Mouse (Mus musculus) natural killer cell, adult 2 months (primary cell): ENCODE data around the gene Accs.
A peak's percentile ranks its signal among the peaks of the same experiment; 100 is the strongest.

ENCODE experiments used
- DNase-seq, 2 experiments: peaks; one replicate each; pipeline ENCODE4 v3.0.0; 2022; ENCODE audit warnings: low spot score in 2 of 2

Accs gene

DNA sequence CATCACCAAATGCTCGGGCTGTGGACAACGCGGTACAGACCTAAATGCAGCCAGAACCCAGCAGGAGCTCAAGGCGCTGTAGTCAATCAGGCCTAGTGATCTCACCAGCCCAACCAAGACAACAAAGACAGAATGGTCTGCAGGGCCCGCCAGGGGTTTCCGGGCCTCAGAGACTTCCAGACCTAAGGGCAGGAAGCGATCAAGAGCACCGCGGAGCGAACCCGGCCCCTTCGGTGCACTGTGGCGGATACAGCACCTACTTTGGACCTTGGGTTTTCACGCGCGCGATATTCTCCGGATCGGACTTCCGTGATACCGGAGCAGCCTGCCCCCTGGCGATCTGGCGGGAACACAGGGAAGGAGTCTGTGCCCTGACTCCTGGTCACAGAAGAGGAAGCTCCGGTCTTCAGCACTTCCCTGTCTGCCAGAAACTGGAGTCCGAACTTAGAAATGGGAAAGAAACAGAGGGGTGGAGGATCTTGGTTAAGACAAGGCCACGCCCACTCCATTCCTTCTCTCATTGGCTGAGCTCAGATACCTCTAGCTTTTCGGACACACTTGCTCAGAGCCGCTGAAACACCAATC is at the start of gene Accs:
Gene Accs (minus strand): TSS at position 439 of the 585 bp plus-strand sequence.
- peak; percentile 49 to 55 for DNase-seq

DNA sequence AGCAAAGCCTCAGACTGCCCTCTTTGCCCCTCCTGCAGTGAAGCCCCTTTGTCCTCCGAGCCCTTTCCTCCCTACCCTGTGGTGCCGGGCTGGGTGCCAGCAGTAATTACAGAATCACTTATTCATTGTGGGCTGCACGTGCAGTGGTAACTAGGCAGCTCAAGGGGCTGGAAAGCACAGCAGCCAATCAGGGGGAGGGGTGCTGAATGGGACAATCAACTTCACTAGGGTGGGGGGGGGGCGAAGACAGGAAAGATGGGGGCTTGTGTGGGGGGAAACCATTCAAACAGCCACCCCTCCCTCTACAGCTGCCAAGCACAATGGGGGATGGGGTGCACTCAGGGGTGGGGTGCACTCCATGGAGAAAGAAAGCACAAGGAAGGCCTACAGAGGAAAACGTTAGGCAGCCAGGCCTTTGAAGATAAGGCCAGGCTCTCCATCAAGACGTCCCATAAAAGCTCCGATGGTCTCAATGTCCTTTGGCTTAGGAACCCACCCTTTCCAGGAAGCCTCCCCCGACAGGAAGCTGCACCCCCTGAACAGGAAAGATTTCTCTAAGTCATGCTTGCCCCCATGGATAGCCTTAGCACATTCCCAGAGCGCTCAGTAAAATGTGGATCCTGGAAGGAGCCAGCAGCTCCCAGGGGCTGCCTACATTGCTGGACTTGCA is 42.0 kb upstream of the Accs start:
- DNase-seq, result no peak

DNA sequence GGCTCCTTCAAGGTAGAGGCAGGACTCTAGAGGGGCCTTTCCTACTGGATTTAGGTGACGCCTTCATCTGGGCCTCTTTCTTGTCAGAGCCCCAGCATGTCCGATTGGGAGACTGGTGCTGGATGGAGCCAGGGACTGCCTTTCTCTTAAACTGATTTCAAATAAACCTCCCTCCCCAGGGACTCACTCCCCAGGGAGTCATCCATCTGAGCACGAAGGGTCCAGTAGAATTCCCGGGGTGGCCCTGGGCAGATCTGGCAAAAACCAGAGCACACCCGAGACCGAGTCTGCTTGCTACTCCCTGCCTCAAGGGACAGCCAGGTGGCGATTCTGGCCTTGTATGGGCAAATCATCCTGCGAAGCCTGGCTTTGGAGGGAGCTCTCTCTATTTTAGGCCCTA is 40.4 kb upstream of the Accs start:
- DNase-seq, result no peak

DNA sequence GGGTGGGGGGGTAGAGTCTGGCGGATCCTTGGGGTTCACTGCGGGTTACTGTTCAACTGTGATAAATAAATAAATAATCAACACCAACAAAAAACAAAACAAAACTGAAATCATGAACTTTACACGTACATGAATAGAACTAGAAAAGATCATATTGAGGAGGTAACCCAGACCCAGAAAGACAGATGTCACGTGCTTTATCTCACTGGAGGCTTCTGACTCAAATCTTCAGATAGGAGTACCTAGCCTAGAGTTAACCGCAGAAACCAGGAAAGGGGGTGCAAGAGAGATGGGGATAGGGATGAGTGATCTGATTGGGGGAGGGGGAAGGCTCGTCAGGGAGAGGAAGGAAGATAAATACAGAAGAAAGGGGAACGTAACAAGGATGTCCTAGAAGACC is 39.3 kb upstream of the Accs start:
- DNase-seq, result no peak

DNA sequence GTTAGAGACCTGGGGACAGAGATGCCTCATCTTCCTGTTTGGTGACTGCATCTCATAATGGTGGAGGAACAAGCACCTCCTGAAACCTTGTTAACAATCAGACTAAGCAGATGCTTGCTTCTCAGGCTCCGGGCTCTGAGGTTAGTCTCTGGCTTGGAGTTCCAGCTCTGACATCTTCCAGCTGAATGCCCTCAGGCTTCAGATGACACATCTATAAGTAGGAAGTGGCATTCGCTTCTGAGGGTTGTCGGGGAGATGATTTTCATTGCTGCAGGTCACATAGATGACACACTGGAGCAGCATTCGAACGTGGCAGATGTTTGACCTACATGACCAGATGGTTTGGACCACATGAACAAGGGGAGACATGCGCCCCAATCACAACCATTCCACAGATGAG is 38.6 kb upstream of the Accs start:
- no peak for DNase-seq

DNA sequence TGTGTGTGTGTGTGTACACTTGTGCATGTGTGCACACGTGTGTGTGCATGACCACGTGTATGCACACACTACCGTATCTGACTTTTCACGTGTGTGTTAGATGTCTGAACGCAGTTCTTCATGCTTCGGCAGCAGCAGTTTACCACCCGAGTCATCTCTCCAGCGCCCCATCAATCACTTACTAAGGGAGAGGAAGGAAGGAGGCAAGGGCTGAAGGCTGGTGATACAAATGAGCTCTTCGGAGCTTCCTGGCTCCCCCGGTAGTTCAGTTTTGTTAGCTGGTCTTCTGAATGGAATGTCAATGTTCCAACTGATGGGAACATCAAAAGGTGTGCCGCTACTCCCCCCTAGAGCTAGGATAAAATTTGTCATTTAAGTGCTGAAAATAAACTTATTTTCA is 37.5 kb upstream of the Accs start:
- DNase-seq, result no peak

DNA sequence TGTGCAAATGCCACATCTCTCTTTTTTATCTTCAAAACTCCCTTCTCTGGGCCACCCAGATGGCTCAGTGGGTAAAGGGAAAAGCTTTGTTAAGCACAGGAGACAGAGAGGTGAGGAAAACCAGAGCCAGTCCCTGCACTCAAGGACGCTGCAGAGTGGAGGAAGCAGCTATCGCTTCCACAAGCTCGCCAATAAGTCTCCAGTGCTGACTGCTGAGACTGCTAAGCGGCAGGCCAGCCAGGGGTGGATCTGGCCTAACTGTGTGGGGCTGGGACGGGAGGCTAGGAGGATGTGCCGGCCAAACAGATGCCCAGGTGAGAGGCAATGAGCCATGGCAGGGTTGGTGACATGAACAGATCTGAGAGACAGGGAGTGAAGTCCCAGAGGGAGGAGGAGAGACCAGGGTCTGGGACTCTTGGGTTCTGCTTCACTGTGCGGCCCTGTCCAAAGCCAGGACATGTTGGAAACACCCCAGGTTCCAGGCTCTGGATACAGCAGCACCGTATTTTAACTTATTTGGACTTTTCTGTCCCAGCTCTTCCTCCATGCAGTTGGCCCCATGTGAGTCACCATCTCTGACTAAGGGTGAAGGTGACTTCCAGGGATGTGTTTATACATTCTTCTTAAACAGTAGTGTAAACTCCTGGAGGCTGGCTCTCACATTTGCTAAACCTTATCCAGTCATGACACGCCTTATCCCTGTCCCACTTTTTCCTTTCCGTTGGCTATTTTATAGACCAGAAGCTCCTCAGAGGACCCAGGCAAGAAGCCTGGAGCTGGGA is 36.5 kb upstream of the Accs start:
- DNase-seq, result no peak

DNA sequence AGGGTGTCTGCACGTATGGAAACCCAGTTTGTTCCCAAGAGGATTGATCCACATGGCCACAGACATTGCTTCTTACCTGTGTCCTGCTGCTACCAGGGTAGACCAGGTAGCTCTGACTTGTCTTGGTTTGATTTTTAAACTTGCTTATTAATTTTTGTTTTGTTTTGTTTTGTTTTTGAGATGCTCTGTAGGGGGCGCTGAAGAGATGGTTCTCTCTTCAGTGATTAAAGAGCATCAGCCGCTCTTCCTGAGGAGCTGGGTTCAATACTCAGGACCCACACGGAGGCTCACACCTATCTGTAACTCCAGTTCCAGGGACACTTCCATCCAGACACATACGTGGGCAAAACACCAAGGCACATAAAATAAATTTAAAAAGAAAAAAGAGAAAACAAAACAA is 33.3 kb upstream of the Accs start:
- DNase-seq, result no peak

DNA sequence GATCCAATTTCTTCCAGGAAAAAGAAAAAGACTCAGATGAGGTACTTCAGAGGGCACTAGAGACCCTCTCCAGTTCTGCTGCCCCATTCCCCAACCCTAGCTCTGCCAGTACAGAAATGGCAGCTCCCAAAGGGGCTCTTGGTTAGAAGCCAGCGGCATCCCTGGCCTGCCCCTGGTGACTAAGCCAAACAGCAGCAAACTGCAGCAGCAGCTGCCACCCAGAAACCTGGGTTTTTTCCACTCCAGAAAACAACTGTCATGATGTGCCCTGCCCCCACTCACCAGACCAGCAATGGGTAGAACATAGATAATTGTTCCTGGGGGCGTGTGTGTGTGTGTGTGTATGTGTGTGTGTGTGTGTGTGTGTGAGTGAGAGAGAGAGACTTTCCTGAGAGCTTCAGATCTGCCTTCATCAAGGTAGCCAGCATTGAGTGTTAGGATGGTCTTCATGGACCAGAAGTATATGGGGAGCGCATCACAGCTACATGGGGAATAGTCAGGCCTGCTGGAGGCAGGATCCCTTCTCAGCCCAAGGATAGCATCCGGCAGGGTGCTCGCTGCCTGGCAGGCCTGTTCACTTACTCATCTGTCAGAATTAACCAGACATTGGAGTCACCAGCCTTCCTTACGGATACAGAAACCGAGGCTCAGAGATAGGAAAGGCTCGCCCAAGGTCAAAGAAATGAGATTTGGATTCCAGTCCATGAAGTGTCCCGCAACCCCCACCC is 32.1 kb upstream of the Accs start:
- no peak for DNase-seq

DNA sequence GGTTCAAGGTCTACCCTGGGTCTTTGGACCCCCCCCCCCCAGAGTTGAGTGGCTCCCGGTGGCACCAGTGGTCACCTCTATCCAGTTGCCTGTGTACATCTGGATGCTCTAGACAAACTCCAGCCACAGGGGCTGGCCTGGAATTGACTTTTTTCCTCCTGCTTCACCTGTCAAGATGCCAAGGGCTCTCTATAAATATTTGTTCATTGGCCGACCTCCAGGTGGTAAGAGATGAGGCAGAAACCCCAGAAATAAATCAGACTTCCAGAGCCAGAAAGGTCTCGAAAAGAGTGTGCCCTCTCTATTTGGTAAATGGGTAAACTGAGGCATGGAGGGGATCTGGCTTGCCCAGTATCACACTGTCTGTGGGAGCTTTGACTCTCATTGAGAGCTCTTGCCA is 31.2 kb upstream of the Accs start:
- no peak for DNase-seq

DNA sequence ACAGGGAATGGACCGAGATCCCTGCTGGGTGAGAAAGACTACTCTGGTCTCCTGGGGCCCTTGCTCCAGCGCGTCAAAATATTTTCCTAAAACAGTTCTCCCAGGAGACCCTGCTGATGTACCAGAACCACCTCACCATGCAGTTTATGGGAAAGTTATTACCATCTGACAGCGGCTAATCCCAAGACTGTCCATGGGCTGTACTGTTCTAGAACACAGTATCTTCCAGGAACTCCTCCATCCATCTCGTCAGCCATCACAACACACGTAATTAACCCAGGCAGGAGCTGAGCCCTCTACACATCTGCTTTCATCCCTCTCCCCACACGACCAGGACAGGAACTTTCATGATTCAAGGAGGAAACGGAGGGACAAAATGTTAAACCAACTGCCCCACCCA is 30.7 kb upstream of the Accs start:
- no peak for DNase-seq

DNA sequence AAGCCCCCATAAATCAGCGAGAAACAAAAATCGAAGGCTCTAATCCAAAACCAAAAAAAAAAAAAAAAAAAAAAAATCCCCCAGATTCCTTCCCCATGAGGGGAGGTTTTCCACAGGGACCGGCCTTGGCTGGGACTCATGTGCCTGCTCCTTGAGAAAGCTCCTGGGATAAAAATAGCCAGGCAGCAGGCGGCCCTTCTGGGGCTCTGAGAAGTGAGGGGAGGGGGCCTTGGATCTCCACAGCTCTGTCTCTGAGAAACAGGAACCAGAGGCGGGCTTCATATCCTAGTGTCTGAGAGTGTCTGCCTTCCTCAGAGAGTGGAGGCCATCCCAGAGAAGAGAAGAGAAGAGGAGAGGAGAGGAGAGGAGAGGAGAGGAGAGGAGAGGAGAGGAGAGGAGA is 27.3 kb upstream of the Accs start:
- no peak for DNase-seq

DNA sequence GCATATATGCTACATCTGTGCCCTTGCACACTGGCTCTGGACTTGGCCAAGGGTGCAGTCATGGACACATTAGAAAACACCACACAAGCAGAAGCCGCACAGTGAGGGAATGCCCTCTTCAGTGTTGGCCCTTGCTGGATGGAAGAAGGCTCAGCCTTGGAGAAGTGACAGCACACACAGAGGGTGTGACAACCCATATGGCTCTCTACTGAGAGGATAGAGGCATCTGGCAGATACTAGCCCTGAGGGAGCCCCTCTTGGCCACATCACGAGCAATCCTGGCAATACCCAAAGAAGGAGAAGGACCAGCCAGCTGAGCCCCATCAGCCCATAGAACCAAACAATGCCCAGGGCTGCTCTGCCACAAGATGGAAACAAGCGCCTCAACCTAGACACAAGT is 24.9 kb upstream of the Accs start:
- no peak for DNase-seq

DNA sequence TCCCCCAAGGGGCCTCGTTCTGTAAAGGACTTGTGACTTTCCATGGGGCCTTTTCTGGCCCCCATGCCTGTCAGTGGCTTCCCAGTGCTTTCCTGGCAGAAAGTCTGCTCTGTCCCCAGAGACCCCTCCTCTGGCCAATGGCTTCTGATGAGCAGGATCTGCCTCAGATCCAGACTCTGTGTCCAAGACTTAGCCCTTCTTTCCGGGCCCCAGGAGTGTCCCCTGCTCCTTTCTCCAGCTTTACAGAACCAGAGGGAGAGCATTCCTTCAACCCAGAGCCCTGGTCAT is 24.4 kb upstream of the Accs start:
- DNase-seq, result no peak

DNA sequence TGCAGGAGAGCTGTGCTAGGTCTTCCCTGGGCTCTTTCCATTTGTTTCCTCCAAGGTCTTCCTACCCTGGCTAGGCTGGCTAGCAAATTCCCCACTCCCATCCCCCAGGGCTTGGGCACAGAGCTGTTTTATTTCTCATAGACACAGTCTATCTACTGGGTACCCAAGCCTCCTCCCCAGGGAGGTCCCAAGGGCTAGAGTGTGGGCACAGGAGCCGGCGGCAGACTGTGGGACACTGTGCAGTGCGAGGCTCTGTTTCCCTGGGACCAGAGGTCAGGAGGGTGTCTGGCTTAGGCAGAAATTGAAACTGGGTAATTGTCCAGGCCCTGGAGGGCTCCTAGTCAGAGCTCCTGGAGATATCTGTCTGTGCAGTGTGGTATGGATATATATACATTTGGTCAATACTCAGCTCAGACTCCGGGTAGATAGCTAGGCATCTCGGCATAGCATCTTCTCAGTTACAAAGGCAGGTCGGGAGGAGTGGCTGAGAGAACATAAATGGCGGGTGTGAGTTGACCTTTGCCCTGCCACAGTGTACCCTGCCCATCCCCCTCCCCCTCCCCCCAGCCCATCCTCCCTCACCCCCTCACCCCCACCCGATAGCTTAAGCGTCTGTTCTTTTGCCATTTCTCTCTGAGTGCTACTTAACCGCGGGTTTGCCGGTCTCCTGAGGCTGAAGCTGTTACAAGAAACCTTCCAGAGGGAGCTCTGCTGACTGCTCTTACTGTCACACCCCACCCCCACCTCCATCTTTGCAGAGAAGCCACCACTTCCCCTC is 23.9 kb upstream of the Accs start:
- DNase-seq, result no peak

DNA sequence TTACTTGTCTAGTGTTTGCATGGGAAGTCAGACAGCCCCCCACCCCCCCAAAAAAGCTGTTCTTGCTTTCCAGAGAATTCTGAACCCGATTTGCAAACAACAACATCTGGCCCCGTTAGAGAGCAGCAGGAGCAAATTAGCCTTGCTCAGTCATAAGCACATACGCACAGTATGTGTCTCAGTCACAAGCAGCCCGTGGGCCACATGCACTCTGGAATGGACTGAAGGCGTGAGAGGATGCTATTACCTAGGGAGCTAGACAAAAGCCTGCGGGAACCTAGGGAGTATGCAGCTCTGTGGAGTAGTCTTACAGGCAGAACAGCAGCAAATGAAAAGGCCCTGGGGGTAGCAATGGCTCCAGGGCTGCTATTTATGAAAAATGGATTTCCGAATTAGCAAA is 22.5 kb upstream of the Accs start:
- DNase-seq, result no peak

DNA sequence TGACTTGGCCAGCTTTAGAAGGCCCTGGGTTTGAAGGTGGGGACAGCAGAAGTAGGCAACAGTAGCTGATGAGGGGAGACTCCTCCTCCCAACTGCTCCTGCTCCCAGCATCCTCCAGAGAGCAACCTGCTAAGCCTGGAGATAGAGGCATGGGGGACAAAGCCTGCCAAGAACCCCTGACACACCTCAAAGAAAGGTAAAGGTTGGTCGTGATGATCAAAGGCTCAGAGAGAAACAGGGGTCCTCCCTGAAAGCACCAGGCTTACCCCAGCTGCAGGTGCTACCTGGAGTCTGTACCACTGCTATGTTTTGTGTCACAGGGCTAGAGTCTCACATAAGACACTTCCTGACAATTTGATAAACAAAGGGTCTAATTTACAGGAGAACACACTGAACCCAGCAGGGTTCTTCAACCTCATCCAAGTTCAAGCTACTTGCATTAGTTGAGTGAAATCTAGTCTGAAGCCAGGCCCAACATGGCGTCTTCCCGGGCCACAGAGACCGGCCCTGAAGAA is 21.7 kb upstream of the Accs start:
- no peak for DNase-seq

DNA sequence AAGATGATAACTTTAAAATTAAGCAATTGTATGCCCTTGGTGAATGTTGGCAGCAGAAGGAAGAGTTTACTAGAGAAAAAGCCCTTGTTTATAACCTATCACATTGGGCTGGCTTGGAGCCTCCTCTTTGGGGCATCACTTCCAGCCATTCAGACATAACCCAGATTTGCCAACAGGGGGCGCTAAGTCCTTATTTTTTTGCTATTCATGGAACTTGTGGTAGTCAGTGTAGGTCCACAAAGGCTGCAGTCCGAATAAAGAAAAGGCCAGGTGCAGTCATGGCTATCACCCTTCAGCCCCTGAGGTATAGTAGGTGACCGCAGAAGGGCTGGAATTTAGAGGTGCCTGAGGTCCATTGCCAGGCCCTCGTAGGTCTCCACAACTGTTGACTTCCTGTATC is 21.1 kb upstream of the Accs start:
- peak in 1 of 2 experiments; percentile 31 for DNase-seq

DNA sequence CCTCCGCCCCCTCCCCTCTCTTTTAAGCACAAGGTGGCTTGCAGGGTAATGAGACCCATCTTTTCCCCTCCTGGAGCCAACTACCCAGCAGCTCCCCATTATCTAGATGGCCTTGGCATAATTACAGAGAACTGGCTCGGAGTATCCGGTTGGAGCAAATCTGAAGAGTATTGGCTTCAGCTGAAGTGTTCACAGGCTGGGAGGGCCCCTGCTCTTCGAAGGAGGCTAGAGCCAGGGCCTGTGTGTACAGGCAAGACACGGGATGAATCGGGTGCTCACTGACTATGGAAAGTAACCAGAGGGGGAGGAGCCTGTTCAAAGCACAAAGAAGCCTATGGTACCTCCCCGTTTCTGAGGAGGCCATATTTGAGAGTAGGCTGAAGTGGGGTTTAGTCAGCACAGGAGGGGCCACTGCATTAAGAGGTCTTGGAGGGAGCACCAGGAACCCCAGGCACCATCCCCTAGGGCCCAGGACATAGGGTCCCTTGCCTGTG is 19.4 kb upstream of the Accs start, which contains the start of gene Accsl:
Gene Accsl (minus strand): TSS at position 51 of the 494 bp plus-strand sequence.
- DNase-seq, result no peak

DNA sequence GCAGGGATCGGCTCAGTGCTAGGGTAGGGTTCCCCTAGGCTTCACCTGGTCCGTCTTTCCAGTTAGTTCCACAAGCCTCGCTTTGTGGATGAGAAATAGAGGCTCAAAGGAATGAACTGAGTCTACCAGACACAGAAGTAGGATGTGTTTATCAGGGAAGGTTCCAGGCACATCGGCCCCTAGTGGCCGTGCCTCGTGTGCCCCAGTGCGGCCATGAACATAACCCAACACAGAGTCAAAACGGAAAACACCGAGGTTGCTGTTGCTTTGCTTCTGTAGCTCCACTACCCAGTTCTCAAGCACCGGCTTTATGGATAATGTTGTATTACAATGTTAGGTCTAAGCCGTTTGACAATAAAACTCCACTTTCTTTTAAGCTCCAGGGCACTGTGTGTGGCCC is 18.8 kb upstream of the Accs start:
- no peak for DNase-seq

DNA sequence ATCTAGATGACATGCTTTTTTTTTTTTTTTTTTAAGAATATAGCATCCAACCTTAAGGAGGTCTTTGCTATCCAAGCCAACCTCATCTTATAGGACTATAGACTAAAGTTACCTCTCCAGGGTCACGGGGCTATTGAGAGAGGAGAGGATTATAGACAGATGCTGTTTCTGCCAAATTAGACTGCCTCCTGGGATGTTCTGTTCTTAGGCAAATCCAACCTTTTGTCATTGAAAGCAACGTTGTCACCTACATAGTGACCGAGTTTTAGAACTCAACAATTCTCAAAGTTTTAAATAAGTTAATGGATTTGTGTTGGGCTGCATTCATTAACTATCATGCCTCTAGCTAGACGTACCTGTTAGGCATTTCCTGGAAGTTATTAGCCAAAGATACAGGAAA is 13.5 kb upstream of the Accs start:
- no peak for DNase-seq

DNA sequence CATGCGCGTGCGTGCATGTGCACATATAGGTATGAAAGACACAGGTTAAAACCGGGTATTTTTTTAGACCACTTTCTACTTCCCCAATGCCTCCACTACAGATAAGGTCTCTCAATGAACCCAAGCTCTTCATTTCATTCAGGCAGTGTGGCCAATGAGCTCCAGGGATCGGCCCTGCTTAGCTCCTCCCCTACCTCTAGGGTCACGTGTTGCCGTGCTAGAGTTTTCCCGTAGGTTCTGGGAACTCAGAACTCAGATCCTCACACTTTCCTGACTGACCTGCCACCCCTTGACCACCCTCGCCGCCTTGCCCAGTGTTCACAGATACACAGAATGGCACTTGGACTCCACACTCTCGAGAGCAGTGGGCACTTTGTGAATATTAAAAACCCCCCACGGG is 9.1 kb upstream of the Accs start:
- DNase-seq, result no peak
